Mouse (Mus musculus): ENCODE measurements around the gene Exoc3l4.

DNA sequence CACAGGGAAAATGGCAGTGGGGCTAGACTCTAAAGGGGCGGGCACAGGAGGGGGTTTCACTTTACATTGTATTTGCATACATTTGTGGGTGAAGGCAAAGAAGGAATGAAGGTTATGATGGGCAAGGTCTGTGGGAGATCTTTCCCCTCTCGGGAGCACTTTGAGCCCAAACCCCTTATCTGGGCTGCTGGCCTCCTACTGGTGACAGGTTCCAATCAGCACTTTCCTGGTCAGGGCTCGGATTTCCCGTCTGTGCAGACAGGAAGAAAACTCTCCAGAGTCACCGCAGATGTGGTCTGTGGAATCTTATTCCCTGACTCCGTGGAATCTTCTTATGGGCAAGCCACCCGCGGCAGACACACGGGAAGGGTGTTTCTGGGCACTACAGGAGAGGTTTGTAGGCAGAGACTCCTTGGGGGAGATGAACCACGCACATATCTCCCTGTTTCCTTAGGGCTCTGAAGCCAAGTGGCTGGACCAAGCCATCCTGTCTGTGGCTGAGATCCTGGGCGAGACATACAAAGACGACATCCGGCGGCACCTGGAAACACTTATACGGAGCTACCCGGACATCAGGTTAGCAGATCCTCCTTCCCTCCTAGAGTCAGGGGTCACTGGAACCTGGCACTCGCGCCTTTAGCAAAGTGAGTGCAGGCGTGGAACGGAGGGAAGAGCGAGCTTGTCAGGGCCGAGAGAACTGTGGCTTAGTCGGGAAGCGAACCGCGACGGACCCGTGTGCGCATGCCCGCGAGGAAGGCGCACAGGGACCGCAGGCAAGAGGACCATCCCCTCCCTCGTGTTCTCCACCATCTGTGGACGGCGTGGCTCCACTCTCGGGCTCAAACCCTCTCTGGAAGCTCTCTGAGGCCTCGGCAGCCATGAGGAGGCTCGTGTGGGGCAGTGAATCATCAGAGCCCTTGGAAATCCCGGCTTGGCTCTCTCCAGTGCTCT is 12.4 kb downstream of the Exoc3l4 start:
- TF ChIP-seq POLR2A (IDR thresholded peaks at IDR 0.05; ENCODE audit: insufficient read depth, low read length): no peak
- no peak for TF ChIP-seq CTCF (IDR thresholded peaks at IDR 0.05; ENCODE audit: low read depth, low read length)
